Mouse (Mus musculus): Measurements from ENCODE around the gene Stx7.
"Not testable (repeated sequence)": the region's sequence is repeated elsewhere in the genome, so short reads cannot be mapped to it uniquely, and the experiment has no call there.

Gene Stx7

GRCm38 (mm10) chr10:24149135-24149781 is at the start of gene Stx7:
TSS of gene Stx7 (plus strand) at chr10:24149302.
- in situ Hi-C loops (cut with MboI, MseI): no loop called here

GRCm38 (mm10) chr10:24101812-24102211 is 47.3 kb upstream of the Stx7 start, which contains the start of gene Taar8c:
TSS of gene Taar8c (minus strand) at chr10:24101912.
- in situ Hi-C loops (cut with MboI, MseI): not testable (repeated sequence)

- in situ Hi-C loops (cut with MboI, MseI): not testable (repeated sequence)
These were observed 45.8 kb upstream of the Stx7 start for GRCm38 (mm10) chr10:24103299-24103698.

GRCm38 (mm10) chr10:24107747-24108146 is 41.4 kb upstream of the Stx7 start:
- in situ Hi-C loops (cut with MboI, MseI): no loop called here

- in situ Hi-C loops (cut with MboI, MseI): no loop called here
These were observed 40.9 kb upstream of the Stx7 start for GRCm38 (mm10) chr10:24108236-24108635.

GRCm38 (mm10) chr10:24109434-24109833 is 39.7 kb upstream of the Stx7 start, which contains the start of gene Taar9:
TSS of gene Taar9 (minus strand) at chr10:24109534.
- in situ Hi-C loops (cut with MboI, MseI): not testable (repeated sequence)

GRCm38 (mm10) chr10:24111116-24111778 is 37.9 kb upstream of the Stx7 start:
- in situ Hi-C loops (cut with MboI, MseI): no loop called here

- in situ Hi-C loops (cut with MboI, MseI): no loop called here
These were observed 17.4 kb upstream of the Stx7 start for GRCm38 (mm10) chr10:24131451-24132262.

GRCm38 (mm10) chr10:24132273-24132672 is 16.8 kb upstream of the Stx7 start:
- in situ Hi-C loops (cut with MboI, MseI): no loop called here

- in situ Hi-C loops (cut with MboI, MseI): no loop called here
These were observed 16.0 kb upstream of the Stx7 start for GRCm38 (mm10) chr10:24133132-24133531.

GRCm38 (mm10) chr10:24134071-24134645 is 14.9 kb upstream of the Stx7 start:
- in situ Hi-C loops (cut with MboI, MseI): no loop called here

- in situ Hi-C loops (cut with MboI, MseI): no loop called here
These were observed 10.4 kb upstream of the Stx7 start for GRCm38 (mm10) chr10:24138623-24139261.

- in situ Hi-C loops (cut with MboI, MseI): no loop called here
These were observed 6.4 kb upstream of the Stx7 start for GRCm38 (mm10) chr10:24142735-24143134.

GRCm38 (mm10) chr10:24150086-24150485 is 984 bp downstream of the Stx7 start:
- in situ Hi-C loops (cut with MboI, MseI): no loop called here

- in situ Hi-C loops (cut with MboI, MseI): no loop called here
These were observed 9.6 kb downstream of the Stx7 start for GRCm38 (mm10) chr10:24158470-24159254.

- in situ Hi-C loops (cut with MboI, MseI): no loop called here
These were observed 10.5 kb downstream of the Stx7 start for GRCm38 (mm10) chr10:24159575-24159974.

- in situ Hi-C loops (cut with MboI, MseI): no loop called here
These were observed 11.2 kb downstream of the Stx7 start for GRCm38 (mm10) chr10:24160349-24160748.

GRCm38 (mm10) chr10:24164137-24164908 is 15.2 kb downstream of the Stx7 start:
- in situ Hi-C loops (cut with MboI, MseI): no loop called here

GRCm38 (mm10) chr10:24164909-24165304 is 15.8 kb downstream of the Stx7 start:
- in situ Hi-C loops (cut with MboI, MseI): loop anchor here (5.0 kb wide), 1 partner anchor 137 kb away; no protein-coding TSS in a partner anchor
